ENCODE assay signal across 9 mouse cellular contexts in genomic region chr10:14017822-14018364, GRCm38 (mm10). TPM values are rescaled to one million over a fixed set of nuclear protein-coding genes. Genes with fewer than 3 reads are reported as not detected.
DNase-seq lines count a peak whose midpoint lies in the region; ATAC-seq lines count a peak whose summit lies in the region.
"Had no signal": no experiment of that assay in that cellular context is flagged by ENCODE, and none has a peak within 500 bp of the region (broad histone marks: within the 10 kb centered on the region; RNA-seq: fewer than 3 reads in every experiment).

No protein-coding gene starts in this region.

- no peaks in the 10 kb centered on the region for H3K9me3 ChIP-seq in embryonic facial prominence, embryonic 15.5 days (replicated peaks)
- H3K9me3 ChIP-seq in hindbrain, embryonic 12.5 days (replicated peaks): no peaks in the 10 kb centered on the region
- H3K9me3 ChIP-seq in limb, embryonic 10.5 days (replicated peaks): no peaks in the 10 kb centered on the region
- H3K9me3 ChIP-seq: liver, embryonic 15.5 days had no signal

- peak; percentile 39 for DNase-seq in cerebellum, adult 11-12 months
- DNase-seq in cerebellum, postnatal 4 days (ENCODE audit: low spot score in 2 of 2): no peak
- DNase-seq in R1 (ENCODE audit: low read depth, low spot score): peak; percentile 93
- DNase-seq in limb, embryonic 10.5 days (ENCODE audit: low spot score): peak; percentile 39
- DNase-seq in neural tube, embryonic 10.5 days (ENCODE audit: extremely low spot score, low spot score): peak; percentile 38
- DNase-seq in ovary, postnatal 10 days (ENCODE audit: low spot score): no peak

- WGBS in embryonic facial prominence, embryonic 15.5 days: 8% methylated on average over 12 of the region's 12 CpGs
- 1% methylated on average over 12 of the region's 12 CpGs for WGBS in hindbrain, embryonic 12.5 days
- 6% methylated on average over 12 of the region's 12 CpGs for WGBS in limb, embryonic 10.5 days

- H3K4me3 ChIP-seq in embryonic facial prominence, embryonic 15.5 days (replicated peaks): peak overlapping the region; percentile 13; the same call in 1 of the 2 replicates
- peak overlapping the region; percentile 16 for H3K4me3 ChIP-seq in hindbrain, embryonic 12.5 days
- H3K4me3 ChIP-seq in limb, embryonic 10.5 days: peak overlapping the region; percentile 35
- H3K4me3 ChIP-seq: liver, embryonic 15.5 days had no signal

- H3K36me3 ChIP-seq in embryonic facial prominence, embryonic 15.5 days: no peaks in the 10 kb centered on the region
- no peaks in the 10 kb centered on the region for H3K36me3 ChIP-seq in hindbrain, embryonic 12.5 days
- H3K36me3 ChIP-seq in limb, embryonic 10.5 days: no peaks in the 10 kb centered on the region
- H3K36me3 ChIP-seq: liver, embryonic 15.5 days had no signal

- peak overlapping the region; percentile 38 for H3K4me2 ChIP-seq in embryonic facial prominence, embryonic 15.5 days (replicated peaks)
- peak overlapping the region; percentile 36 for H3K4me2 ChIP-seq in hindbrain, embryonic 12.5 days (replicated peaks)
- H3K4me2 ChIP-seq: liver, embryonic 15.5 days had no signal

- H3K27me3 ChIP-seq in embryonic facial prominence, embryonic 15.5 days: no peaks in the 10 kb centered on the region
- no peaks in the 10 kb centered on the region for H3K27me3 ChIP-seq in hindbrain, embryonic 12.5 days
- H3K27me3 ChIP-seq in limb, embryonic 10.5 days (ENCODE audit: low read depth, poor library complexity, severe bottlenecking): no peaks in the 10 kb centered on the region
- H3K27me3 ChIP-seq: liver, embryonic 15.5 days had no signal

- 0 out of 2 replicates have a peak, but pooled peaks have one; percentile 19 for ATAC-seq in embryonic facial prominence, embryonic 15.5 days (ENCODE audit: insufficient number of reproducible peaks, low FRiP score, low TSS enrichment, low read depth)
- peak; percentile 55 for ATAC-seq in hindbrain, embryonic 12.5 days (ENCODE audit: low FRiP score)

- no peak overlapping the region for H3K27ac ChIP-seq in embryonic facial prominence, embryonic 15.5 days (replicated peaks)
- H3K27ac ChIP-seq in hindbrain, embryonic 12.5 days: peak overlapping the region; percentile 40; the same call in 1 of the 2 replicates
- no peak overlapping the region for H3K27ac ChIP-seq in limb, embryonic 10.5 days
- H3K27ac ChIP-seq: liver, embryonic 15.5 days had no signal

- H3K4me1 ChIP-seq in embryonic facial prominence, embryonic 15.5 days: peaks cover 11% of the 10 kb centered on the region; the same call in 1 of the 2 replicates
- H3K4me1 ChIP-seq in hindbrain, embryonic 12.5 days: peaks cover 19% of the 10 kb centered on the region
- peaks cover 11% of the 10 kb centered on the region for H3K4me1 ChIP-seq in limb, embryonic 10.5 days
- H3K4me1 ChIP-seq: liver, embryonic 15.5 days had no signal

- H3K9ac ChIP-seq in embryonic facial prominence, embryonic 15.5 days: no peak overlapping the region
- H3K9ac ChIP-seq in hindbrain, embryonic 12.5 days: peak overlapping the region; percentile 32; the same call in 1 of the 2 replicates
- H3K9ac ChIP-seq: liver, embryonic 15.5 days had no signal

RNA-seq across cellular contexts. Expression of gene Hivep2, which starts 52.0 kb away (rescaled TPM):
- 10.0 and 11.7 TPM in 2 replicates for polyA plus RNA-seq in embryonic facial prominence, embryonic 15.5 days (2015; fragmentation: Nextera tagmentation; extraction: Ambion mirVana)
- 6.5 and 8.3 TPM in 2 replicates for polyA plus RNA-seq in hindbrain, embryonic 12.5 days (2016; fragmentation: Nextera tagmentation; extraction: Ambion mirVana)
- polyA plus RNA-seq in limb, embryonic 10.5 days (2016; fragmentation: Nextera tagmentation; extraction: Ambion mirVana): 0.44 and 0.59 TPM in 2 replicates

Comparison
In these comparisons a context has a peak if more than half of its experiments do, and no peak if none do; other contexts are left out.
1. DNase-seq: peak in cerebellum, adult 11-12 months (single experiment), R1 (single experiment), limb, embryonic 10.5 days (single experiment) and neural tube, embryonic 10.5 days (single experiment); none in cerebellum, postnatal 4 days (0 of 2) and ovary, postnatal 10 days (single experiment).
2. Peak in every context shown above with its lines, with median percentiles within 50 percentile points of each other: H3K4me3 ChIP-seq.